Mouse (Mus musculus) left cerebral cortex, postnatal 36 days (tissue): ENCODE results near the gene Mkrn2os. TPM values are rescaled to one million over a fixed set of nuclear protein-coding genes. Genes with fewer than 3 reads are reported as not detected.
A peak's percentile ranks its signal among the peaks of the same experiment; 100 is the strongest.

Experiments used
- DNase-seq, 2 experiments: peaks; one replicate each; pipeline ENCODE4 v3.0.0; 2021 to 2022; ENCODE audit warnings: low spot score in 2 of 2, mixed read lengths in 1 of 2
- intact Hi-C: fragments of 180-260 bp; cut with DNase I; formaldehyde crosslinking; loops from one replicate; pipeline ENCODE4 v1.15.1; 2025
- total RNA-seq, 2 experiments: library from RNA; stranded (reverse); gene quantifications; 2 replicates each; pipeline ENCODE4 v1.2.3; 2021

The Mkrn2os gene
- total RNA-seq, 2 experiments from 2014 or later, result not detected

- DNase-seq, result no peak
- intact Hi-C loops, result no loop called here
Observed at GRCm38 (mm10) chr6:115584176-115584575, 8.2 kb downstream of the Mkrn2os start.

GRCm38 (mm10) chr6:115583430-115584125, 8.8 kb downstream of the Mkrn2os start:
- intact Hi-C loops, result no loop called here
- DNase-seq, result no peak

GRCm38 (mm10) chr6:115582328-115583115, 9.9 kb downstream of the Mkrn2os start:
- intact Hi-C loops, result no loop called here
- no peak for DNase-seq

- no peak for DNase-seq
- intact Hi-C loops, result no loop called here
Observed at GRCm38 (mm10) chr6:115580810-115581209, 11.6 kb downstream of the Mkrn2os start.

GRCm38 (mm10) chr6:115577941-115578340, 14.4 kb downstream of the Mkrn2os start:
- intact Hi-C loops, result no loop called here
- DNase-seq, result no peak

GRCm38 (mm10) chr6:115577407-115577806, 15.0 kb downstream of the Mkrn2os start:
- DNase-seq, result no peak
- intact Hi-C loops, result no loop called here

- intact Hi-C loops, result no loop called here
- no peak for DNase-seq
Observed at GRCm38 (mm10) chr6:115574171-115574570, 18.2 kb downstream of the Mkrn2os start.

GRCm38 (mm10) chr6:115565479-115566045, 26.8 kb downstream of the Mkrn2os start:
- intact Hi-C loops, result no loop called here
- DNase-seq, result no peak

GRCm38 (mm10) chr6:115559651-115560632, 32.4 kb downstream of the Mkrn2os start:
- intact Hi-C loops, result no loop called here
- DNase-seq, result no peak

- intact Hi-C loops, result no loop called here
Observed at GRCm38 (mm10) chr6:115558176-115558575, 34.2 kb downstream of the Mkrn2os start.

GRCm38 (mm10) chr6:115555485-115555884, 36.9 kb downstream of the Mkrn2os start:
- no peak for DNase-seq
- intact Hi-C loops, result no loop called here

More at GRCm38 (mm10) chr6:115558176-115558575, 34.2 kb downstream of the Mkrn2os start:
- DNase-seq, result no peak

- DNase-seq, result no peak
- intact Hi-C loops, result no loop called here
Observed at GRCm38 (mm10) chr6:115546276-115546675, 46.1 kb downstream of the Mkrn2os start.

- intact Hi-C loops, result no loop called here
- peak; percentile 97 for DNase-seq
Observed at GRCm38 (mm10) chr6:115544442-115544970, 47.9 kb downstream of the Mkrn2os start, which contains the start of gene Tsen2. Tsen2 (plus strand) TSS chr6:115544664.

GRCm38 (mm10) chr6:115542341-115542740, 50.0 kb downstream of the Mkrn2os start:
- intact Hi-C loops, result no loop called here
- no peak for DNase-seq

- DNase-seq, result no peak
- intact Hi-C loops, result no loop called here
Observed at GRCm38 (mm10) chr6:115541676-115542275, 50.6 kb downstream of the Mkrn2os start.

- peak; percentile 66 to 77 for DNase-seq
- intact Hi-C loops, result loop anchor here (2.0 to 5.0 kb wide), 3 partner anchors 267 to 490 kb away; partner anchors contain the start of gene Gm17482
Observed at GRCm38 (mm10) chr6:115538645-115539429, 53.5 kb downstream of the Mkrn2os start.

- intact Hi-C loops, result loop anchor here (5.0 kb wide), 1 partner anchor 264 kb away; no protein-coding TSS in a partner anchor
- no peak for DNase-seq
Observed at GRCm38 (mm10) chr6:115536169-115536568, 56.2 kb downstream of the Mkrn2os start.

GRCm38 (mm10) chr6:115534617-115535016, 57.8 kb downstream of the Mkrn2os start:
- intact Hi-C loops, result loop anchor here (5.0 kb wide), 1 partner anchor 262 kb away; no protein-coding TSS in a partner anchor
- no peak for DNase-seq
